Mouse (Mus musculus): Measurements from ENCODE around the gene Ccdc50. TPM values are rescaled to one million over a fixed set of nuclear protein-coding genes. Genes with fewer than 3 reads are reported as not detected.

The Ccdc50 gene
- polyA plus RNA-seq, 1 experiment, result 16.4 TPM

DNA sequence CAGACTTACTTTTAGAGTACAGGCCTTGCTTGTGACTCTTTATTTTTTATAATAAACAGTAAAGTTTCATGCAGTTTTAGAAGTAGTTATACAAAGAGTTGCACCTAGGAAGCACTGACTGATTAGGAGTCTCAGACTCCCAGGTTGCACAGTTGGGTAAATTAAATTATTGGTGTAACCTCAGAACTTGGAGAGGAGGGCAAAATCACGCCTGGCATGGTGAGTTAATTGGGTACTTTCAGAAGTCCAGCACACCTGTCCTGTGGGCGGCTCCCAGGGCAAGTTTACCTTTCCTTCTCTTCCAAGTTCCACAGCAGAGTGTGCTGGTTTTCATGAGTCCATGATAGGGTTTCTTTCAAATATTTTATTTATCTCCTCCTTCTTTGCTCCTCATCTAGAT is 3.2 kb downstream of the Ccdc50 start:
- DNase-seq, result no peak
- TF ChIP-seq POLR2A (IDR thresholded peaks at IDR 0.05; ENCODE audit: borderline replicate concordance, extremely low read depth, low read depth, low read length) (no peak), CTCF (IDR thresholded peaks at IDR 0.05; ENCODE audit: insufficient read depth, low read length) (no peak)
- 77% methylated on average over 2 of the region's 2 CpGs for WGBS
- H3K4me3 ChIP-seq (replicated peaks; ENCODE audit: extremely low read depth, low read depth, low read length), result no peak overlapping the region
- peaks cover 8% of the 10 kb centered on the region; the same call in 1 of the 2 replicates for H3K4me1 ChIP-seq (ENCODE audit: control insufficient read depth, insufficient read depth, low read length)

DNA sequence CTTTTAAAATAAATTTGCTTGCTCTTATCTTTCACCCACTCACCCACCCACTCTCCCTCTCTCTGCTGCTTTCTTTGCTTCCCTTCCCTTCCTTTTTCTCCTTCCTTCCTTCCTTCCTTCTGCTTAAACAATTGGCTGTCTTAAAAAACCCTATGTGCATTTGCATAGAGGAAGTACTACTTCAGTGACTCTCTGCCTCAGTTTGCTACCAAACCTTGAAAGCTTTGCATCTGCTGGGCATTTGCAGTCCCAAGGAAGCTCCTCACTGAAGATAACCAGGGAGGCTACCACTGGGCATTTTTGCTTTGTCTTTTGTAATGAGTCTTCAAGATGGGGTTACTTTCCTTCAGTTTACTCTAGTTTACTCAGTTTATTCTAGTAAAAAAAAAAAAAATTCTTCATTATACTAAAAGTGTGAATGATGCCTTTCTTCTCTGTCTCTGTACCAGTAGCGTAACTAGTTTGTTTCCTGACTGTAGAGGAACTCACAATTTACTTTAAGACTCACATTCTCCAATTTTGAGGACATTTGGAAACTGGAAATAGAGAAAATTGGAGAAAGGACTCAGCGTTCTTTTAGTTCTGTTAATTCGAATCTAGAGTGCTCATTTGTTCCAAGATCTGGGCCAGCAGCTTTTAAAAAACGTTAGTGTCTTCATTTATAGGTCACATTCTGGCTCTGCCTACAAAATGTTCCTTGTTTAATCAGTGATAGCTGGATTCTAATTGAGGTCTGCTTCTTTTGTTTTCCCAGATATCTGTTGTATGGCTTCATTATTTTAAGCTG is 6.8 kb downstream of the Ccdc50 start:
- H3K4me1 ChIP-seq (ENCODE audit: control insufficient read depth, insufficient read depth, low read length), result peaks cover 6% of the 10 kb centered on the region
- no peak overlapping the region for H3K4me3 ChIP-seq (replicated peaks; ENCODE audit: extremely low read depth, low read depth, low read length)
- 72% methylated on average over 4 of the region's 4 CpGs for WGBS
- DNase-seq, result no peak
- TF ChIP-seq POLR2A (IDR thresholded peaks at IDR 0.05; ENCODE audit: borderline replicate concordance, extremely low read depth, low read depth, low read length) (no peak), CTCF (IDR thresholded peaks at IDR 0.05; ENCODE audit: insufficient read depth, low read length) (no peak)

DNA sequence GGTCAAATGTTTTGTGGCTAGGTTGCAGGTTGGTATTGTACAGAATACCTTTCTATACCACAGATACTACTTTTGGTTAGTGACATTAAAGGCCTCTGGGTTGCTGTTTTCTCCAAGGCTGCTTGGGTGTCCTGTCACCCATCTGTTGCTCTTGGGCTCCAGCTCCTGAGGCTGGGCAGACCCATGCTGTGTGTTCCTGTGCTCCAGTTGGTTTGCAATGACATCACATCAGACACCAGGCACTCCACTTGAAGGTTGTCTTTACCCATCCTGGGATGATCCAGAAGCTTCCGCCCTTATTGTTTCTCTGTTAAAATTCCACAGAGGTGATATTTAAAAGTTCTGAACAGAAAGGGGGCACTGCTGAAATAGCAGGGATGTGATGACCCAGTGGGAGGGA is 8.3 kb downstream of the Ccdc50 start:
- Histone ChIP-seq H3K4me1 (ENCODE audit: control insufficient read depth, insufficient read depth, low read length) (peaks cover 6% of the 10 kb centered on the region), H3K4me3 (replicated peaks; ENCODE audit: extremely low read depth, low read depth, low read length) (no peak overlapping the region)
- no peak for TF ChIP-seq CTCF (IDR thresholded peaks at IDR 0.05; ENCODE audit: insufficient read depth, low read length)
- no peak for TF ChIP-seq POLR2A (IDR thresholded peaks at IDR 0.05; ENCODE audit: borderline replicate concordance, extremely low read depth, low read depth, low read length)
- WGBS, result 95% methylated on average over 1 of the region's 1 CpGs
- DNase-seq, result no peak

GRCm38 (mm10) chr16:27399026-27399718 is 10.5 kb downstream of the Ccdc50 start:
- Histone ChIP-seq H3K4me3 (replicated peaks; ENCODE audit: extremely low read depth, low read depth, low read length) (no peak overlapping the region), H3K4me1 (ENCODE audit: control insufficient read depth, insufficient read depth, low read length) (peaks cover 6% of the 10 kb centered on the region)
- 86% methylated on average over 3 of the region's 3 CpGs for WGBS
- no peak for TF ChIP-seq CTCF (IDR thresholded peaks at IDR 0.05; ENCODE audit: insufficient read depth, low read length)
- no peak for TF ChIP-seq POLR2A (IDR thresholded peaks at IDR 0.05; ENCODE audit: borderline replicate concordance, extremely low read depth, low read depth, low read length)
- DNase-seq, result no peak

DNA sequence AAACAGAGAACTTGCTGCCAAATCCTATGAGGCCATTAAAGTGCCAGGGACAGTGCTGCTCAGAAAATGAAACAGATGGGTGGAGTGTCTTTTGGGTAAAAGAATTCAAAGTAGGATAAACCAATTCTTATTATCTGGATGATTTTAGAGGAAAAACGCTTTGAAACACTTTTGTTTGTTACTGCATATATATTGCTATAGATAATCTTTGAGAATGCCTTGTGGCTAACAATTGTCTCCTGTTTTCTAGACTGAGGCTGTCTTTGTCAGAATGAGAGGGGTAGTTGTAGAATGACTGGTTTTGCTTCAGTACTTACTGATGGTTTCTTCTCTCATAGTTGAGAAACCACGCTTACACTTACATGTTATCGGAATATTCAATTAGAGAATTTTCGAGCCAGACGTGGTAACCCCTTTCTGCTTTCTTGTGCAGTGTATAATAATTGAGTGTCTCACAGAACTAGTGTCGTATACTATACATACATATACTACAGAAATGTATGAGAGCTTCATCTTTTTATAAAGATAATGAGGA is 11.1 kb downstream of the Ccdc50 start:
- Histone ChIP-seq H3K4me1 (ENCODE audit: control insufficient read depth, insufficient read depth, low read length) (peaks cover 8% of the 10 kb centered on the region), H3K4me3 (replicated peaks; ENCODE audit: extremely low read depth, low read depth, low read length) (no peak overlapping the region)
- no peak for DNase-seq
- 83% methylated on average over 6 of the region's 6 CpGs for WGBS
- TF ChIP-seq CTCF (IDR thresholded peaks at IDR 0.05; ENCODE audit: insufficient read depth, low read length), result no peak
- TF ChIP-seq POLR2A (IDR thresholded peaks at IDR 0.05; ENCODE audit: borderline replicate concordance, extremely low read depth, low read depth, low read length), result no peak

GRCm38 (mm10) chr16:27401579-27401978 is 12.9 kb downstream of the Ccdc50 start:
- no peak for DNase-seq
- H3K4me1 ChIP-seq (ENCODE audit: control insufficient read depth, insufficient read depth, low read length), result peaks cover 8% of the 10 kb centered on the region
- no peak for TF ChIP-seq CTCF (IDR thresholded peaks at IDR 0.05; ENCODE audit: insufficient read depth, low read length)
- TF ChIP-seq POLR2A (IDR thresholded peaks at IDR 0.05; ENCODE audit: borderline replicate concordance, extremely low read depth, low read depth, low read length), result no peak
- no peak overlapping the region for H3K4me3 ChIP-seq (replicated peaks; ENCODE audit: extremely low read depth, low read depth, low read length)
- WGBS, result 55% methylated on average over 2 of the region's 2 CpGs

DNA sequence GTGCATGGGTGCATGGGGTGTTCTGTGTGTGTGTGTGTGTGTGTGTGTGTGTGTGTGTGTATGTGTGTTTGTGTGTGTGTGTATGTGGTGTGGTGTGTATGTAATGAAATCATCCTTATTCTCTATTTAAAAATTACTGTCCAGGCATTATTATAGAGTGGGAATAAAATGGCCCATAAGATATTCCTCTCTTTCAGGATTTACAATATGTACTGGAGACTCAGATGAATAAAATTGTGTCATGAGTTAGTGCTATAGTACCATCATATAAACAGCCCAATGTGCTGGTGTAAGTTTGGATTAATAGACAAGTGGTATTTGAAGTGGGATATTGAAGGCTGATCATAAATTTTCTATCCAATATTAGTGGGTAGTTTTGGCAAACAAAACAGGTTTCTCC is 15.4 kb downstream of the Ccdc50 start:
- no peak for DNase-seq
- Histone ChIP-seq H3K4me3 (replicated peaks; ENCODE audit: extremely low read depth, low read depth, low read length) (no peak overlapping the region), H3K4me1 (ENCODE audit: control insufficient read depth, insufficient read depth, low read length) (peaks cover 8% of the 10 kb centered on the region)
- TF ChIP-seq CTCF (IDR thresholded peaks at IDR 0.05; ENCODE audit: insufficient read depth, low read length) (no peak), POLR2A (IDR thresholded peaks at IDR 0.05; ENCODE audit: borderline replicate concordance, extremely low read depth, low read depth, low read length) (no peak)

DNA sequence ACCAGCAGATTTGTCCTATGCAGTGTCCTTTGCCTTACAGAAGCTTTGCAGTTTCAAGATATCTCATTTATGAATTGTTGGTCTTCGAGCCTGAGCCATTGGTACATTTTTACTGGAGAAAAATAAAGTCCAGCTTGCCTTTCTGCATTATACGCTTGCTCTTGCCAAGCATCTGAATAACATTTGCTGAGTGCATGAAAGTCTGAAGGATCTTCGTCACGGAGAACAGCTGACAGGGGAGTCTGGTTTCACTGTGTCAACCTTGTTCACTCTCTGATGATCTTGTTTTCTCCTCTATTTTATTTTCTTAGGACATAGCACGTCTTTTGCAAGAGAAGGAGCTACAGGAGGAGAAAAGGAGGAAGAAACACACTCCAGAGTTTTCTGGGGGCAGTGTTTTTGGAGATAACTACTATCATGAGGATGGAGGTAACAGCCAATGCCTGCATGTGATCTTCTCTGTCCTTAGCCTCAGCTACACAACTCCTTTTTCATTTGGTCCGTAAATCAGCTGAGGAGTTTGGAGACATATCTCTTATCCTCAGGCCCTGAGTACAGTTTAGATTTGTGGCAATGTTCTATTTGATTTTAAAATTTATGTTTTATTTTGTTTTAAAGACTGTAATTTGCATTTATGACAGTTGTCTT is 28.4 kb downstream of the Ccdc50 start:
- Histone ChIP-seq H3K4me1 (ENCODE audit: control insufficient read depth, insufficient read depth, low read length) (no peaks in the 10 kb centered on the region), H3K4me3 (replicated peaks; ENCODE audit: extremely low read depth, low read depth, low read length) (no peak overlapping the region)
- TF ChIP-seq CTCF (IDR thresholded peaks at IDR 0.05; ENCODE audit: insufficient read depth, low read length) (no peak), POLR2A (IDR thresholded peaks at IDR 0.05; ENCODE audit: borderline replicate concordance, extremely low read depth, low read depth, low read length) (no peak)
- WGBS, result 94% methylated on average over 6 of the region's 6 CpGs
- no peak for DNase-seq

- 72% methylated on average over 3 of the region's 3 CpGs for WGBS
- no peak overlapping the region for H3K4me3 ChIP-seq (replicated peaks; ENCODE audit: extremely low read depth, low read depth, low read length)
- H3K4me1 ChIP-seq (ENCODE audit: control insufficient read depth, insufficient read depth, low read length), result no peaks in the 10 kb centered on the region
- TF ChIP-seq POLR2A (IDR thresholded peaks at IDR 0.05; ENCODE audit: borderline replicate concordance, extremely low read depth, low read depth, low read length) (no peak), CTCF (IDR thresholded peaks at IDR 0.05; ENCODE audit: insufficient read depth, low read length) (no peak)
- no peak for DNase-seq
These were observed 29.0 kb downstream of the Ccdc50 start for GRCm38 (mm10) chr16:27417632-27418031.
